Mouse (Mus musculus): ENCODE data around the gene Igf2r. TPM values are rescaled to one million over a fixed set of nuclear protein-coding genes. Genes with fewer than 3 reads are reported as not detected.

The Igf2r gene
- total RNA-seq, 2 experiments from 2014 or later = 28.1 to 29.8 TPM

Other genes with a start within 250 kb of the Igf2r start
- gene Slc22a2, start 185.5 kb downstream of the Igf2r start, total RNA-seq (2021) = under 1 TPM; 0.19 to 0.25 TPM
- not detected for gene Slc22a1, start 93.8 kb downstream of the Igf2r start, total RNA-seq (2021)
- gene Mas1, start 98.5 kb upstream of the Igf2r start, total RNA-seq (2021) = 10 to 100 TPM; 49.6 to 62.9 TPM
- under 1 TPM in 1 of 2 experiments, not detected in 1; 0.12 TPM for gene Mrgprh, start 106.4 kb upstream of the Igf2r start, total RNA-seq (2021)
- gene Pnldc1, start 140.6 kb upstream of the Igf2r start, total RNA-seq (2021) = 1 to 10 TPM; 2.3 to 2.5 TPM
- 100 to 1,000 TPM; 188 to 223 TPM for gene Tcp1, start 146.0 kb upstream of the Igf2r start, total RNA-seq (2021)
- gene Mrpl18, start 146.7 kb upstream of the Igf2r start, total RNA-seq (2021) = 10 to 100 TPM; 58.6 to 66.1 TPM
- gene Acat3, start 170.9 kb upstream of the Igf2r start, total RNA-seq (2021) = 1 to 10 TPM; 4.8 to 5.2 TPM
- gene Acat2, start 191.1 kb upstream of the Igf2r start, total RNA-seq (2021) = 10 to 100 TPM; 53.6 to 56.1 TPM
- gene Wtap, start 224.5 kb upstream of the Igf2r start, total RNA-seq (2021) = 10 to 100 TPM; 51.6 to 56.7 TPM
- gene Sod2, start 237.2 kb upstream of the Igf2r start, total RNA-seq (2021) = 100 to 1,000 TPM; 243 to 274 TPM